Comparison of ENCODE assay signal across 33 mouse cellular contexts in genomic region chr8:50027544-50027943, GRCm38 (mm10).
"Had no signal": no experiment of that assay in that cellular context is flagged by ENCODE, and none has a peak within 500 bp of the region (broad histone marks: within the 10 kb centered on the region; RNA-seq: fewer than 3 reads in every experiment).

No protein-coding gene starts in this region.

- ATAC-seq: liver, embryonic 12.5 days; liver, postnatal 0 days; lung, postnatal 0 days; midbrain, embryonic 13.5 days; midbrain, embryonic 15.5 days; midbrain, embryonic 16.5 days had no signal

- H3K36me3 ChIP-seq: limb, embryonic 10.5 days; limb, embryonic 12.5 days; limb, embryonic 13.5 days; limb, embryonic 15.5 days; liver, embryonic 12.5 days; liver, embryonic 13.5 days; liver, embryonic 15.5 days; lung, embryonic 15.5 days; midbrain, embryonic 10.5 days; midbrain, embryonic 12.5 days; midbrain, embryonic 13.5 days; midbrain, embryonic 15.5 days; neural tube, embryonic 12.5 days; neural tube, embryonic 13.5 days had no signal

- H3K9me3 ChIP-seq: limb, embryonic 10.5 days; limb, embryonic 12.5 days; limb, embryonic 13.5 days; limb, embryonic 15.5 days; liver, embryonic 12.5 days; liver, embryonic 13.5 days; liver, embryonic 15.5 days; lung, embryonic 15.5 days; megakaryocyte, embryonic 14.5 days; midbrain, embryonic 10.5 days; midbrain, embryonic 12.5 days; midbrain, embryonic 13.5 days; midbrain, embryonic 15.5 days; neural tube, embryonic 12.5 days; neural tube, embryonic 13.5 days had no signal

- H3K27ac ChIP-seq: limb, embryonic 10.5 days; limb, embryonic 12.5 days; limb, embryonic 13.5 days; limb, embryonic 15.5 days; liver, embryonic 12.5 days; liver, embryonic 13.5 days; liver, embryonic 14.5 days; liver, embryonic 15.5 days; lung, embryonic 15.5 days; macrophage; midbrain, embryonic 10.5 days; midbrain, embryonic 12.5 days; midbrain, embryonic 13.5 days; midbrain, embryonic 15.5 days; neural tube, embryonic 12.5 days; neural tube, embryonic 13.5 days had no signal

- DNase-seq: left cerebral cortex, postnatal 4 days; liver; liver, embryonic 13.5 days; liver, postnatal 0 days; lung, adult 18-20 months; lung, adult 2 months; lung, embryonic 14.5 days; lung, postnatal 10 days; lung, postnatal 14 days; lung, postnatal 36 days; lung, postnatal 4 days; midbrain, embryonic 14.5 days had no signal

- H3K4me1 ChIP-seq: limb, embryonic 10.5 days; limb, embryonic 12.5 days; limb, embryonic 13.5 days; limb, embryonic 15.5 days; liver, embryonic 12.5 days; liver, embryonic 13.5 days; liver, embryonic 15.5 days; lung, embryonic 15.5 days; megakaryocyte, embryonic 14.5 days; midbrain, embryonic 10.5 days; midbrain, embryonic 12.5 days; midbrain, embryonic 13.5 days; midbrain, embryonic 15.5 days; neural tube, embryonic 12.5 days; neural tube, embryonic 13.5 days had no signal

- H3K4me2 ChIP-seq: limb, embryonic 12.5 days; limb, embryonic 13.5 days; limb, embryonic 15.5 days; liver, embryonic 11.5 days; liver, embryonic 12.5 days; liver, embryonic 13.5 days; liver, embryonic 15.5 days; lung, embryonic 14.5 days; lung, embryonic 15.5 days; midbrain, embryonic 11.5 days; midbrain, embryonic 12.5 days; midbrain, embryonic 13.5 days; midbrain, embryonic 15.5 days; neural tube, embryonic 12.5 days; neural tube, embryonic 13.5 days had no signal

- H3K4me3 ChIP-seq: limb, embryonic 10.5 days; limb, embryonic 12.5 days; limb, embryonic 13.5 days; limb, embryonic 15.5 days; liver, embryonic 12.5 days; liver, embryonic 13.5 days; liver, embryonic 15.5 days; lung, embryonic 15.5 days; megakaryocyte, embryonic 14.5 days; midbrain, embryonic 10.5 days; midbrain, embryonic 12.5 days; midbrain, embryonic 13.5 days; midbrain, embryonic 15.5 days; myocyte; neural tube, embryonic 12.5 days; neural tube, embryonic 13.5 days had no signal

- H3K9ac ChIP-seq: limb, embryonic 12.5 days; limb, embryonic 13.5 days; limb, embryonic 15.5 days; liver, embryonic 12.5 days; liver, embryonic 13.5 days; liver, embryonic 14.5 days; liver, embryonic 15.5 days; liver, postnatal 0 days; lung, embryonic 14.5 days; lung, embryonic 15.5 days; midbrain, embryonic 12.5 days; midbrain, embryonic 13.5 days; midbrain, embryonic 15.5 days; neural tube, embryonic 12.5 days; neural tube, embryonic 13.5 days had no signal

- H3K27me3 ChIP-seq: limb, embryonic 12.5 days; limb, embryonic 13.5 days; limb, embryonic 15.5 days; liver, embryonic 12.5 days; liver, embryonic 13.5 days; liver, embryonic 15.5 days; lung, embryonic 15.5 days; megakaryocyte, embryonic 14.5 days; midbrain, embryonic 12.5 days; midbrain, embryonic 13.5 days; midbrain, embryonic 15.5 days; neural tube, embryonic 12.5 days; neural tube, embryonic 13.5 days had no signal
